Mouse (Mus musculus) midbrain, embryonic 12.5 days (tissue): ENCODE data around the gene 2210408I21Rik. TPM values are rescaled to one million over a fixed set of nuclear protein-coding genes. Genes with fewer than 3 reads are reported as not detected.
A peak's percentile ranks its signal among the peaks of the same experiment; 100 is the strongest.
"Not testable (repeated sequence)": the region's sequence is repeated elsewhere in the genome, so short reads cannot be mapped to it uniquely, and the experiment has no call there.

ENCODE experiments used
- ATAC-seq: fragments of 200-750 bp; cut with Nextera tagmentation; 2 replicates; pipeline ENCODE4 v1.8.0; 2017; ENCODE audit warnings: low read depth, moderate TSS enrichment, moderate library complexity; ENCODE audit not compliant: low FRiP score
- H3K27ac ChIP-seq: fragments of 300-500 bp; sonication (generic); replicated peaks from 2 replicates; pipeline ENCODE4 v1.5.1; 2016; ENCODE audit warnings: mild to moderate bottlenecking
- H3K27me3 ChIP-seq: fragments of 300-500 bp; sonication (generic); 2 replicates; pipeline ENCODE4 v1.6.1; 2016; ENCODE audit warnings: mild to moderate bottlenecking
- H3K36me3 ChIP-seq: fragments of 300-500 bp; sonication (generic); 2 replicates; pipeline ENCODE4 v1.6.1; 2016
- H3K4me1 ChIP-seq: fragments of 300-500 bp; sonication (generic); 2 replicates; pipeline ENCODE4 v1.6.1; 2016
- H3K4me2 ChIP-seq: fragments of 300-500 bp; sonication (generic); replicated peaks from 2 replicates; pipeline ENCODE4 v1.6.1; 2016; ENCODE audit warnings: mild to moderate bottlenecking, moderate library complexity
- H3K4me3 ChIP-seq: fragments of 300-500 bp; sonication (generic); 2 replicates; pipeline ENCODE4 v1.5.1; 2016; ENCODE audit warnings: mild to moderate bottlenecking
- H3K9ac ChIP-seq: fragments of 300-500 bp; sonication (generic); replicated peaks from 2 replicates; pipeline ENCODE4 v1.6.1; 2016; ENCODE audit warnings: mild to moderate bottlenecking, moderate library complexity
- H3K9me3 ChIP-seq: fragments of 300-500 bp; sonication (generic); 2 replicates; pipeline ENCODE4 v1.6.1; 2016; ENCODE audit warnings: mild to moderate bottlenecking
- WGBS: fragments of 180-500 bp; shearing (Covaris S2); methylation state at CpG from one replicate; pipeline ENCODE4 v1.1.7; 2016; 5-methylcytosine and 5-hydroxymethylcytosine counted together
- polyA plus RNA-seq: library from polyadenylated mRNA; unstranded; fragments of >200 nt; fragmentation: Nextera tagmentation; extraction: Ambion mirVana; gene quantifications from 2 replicates; pipeline ENCODE4 v1.2.1, GENCODE M21; 2016

Gene 2210408I21Rik
- 12.4 and 15.2 TPM in 2 replicates for polyA plus RNA-seq

- ATAC-seq = peak; percentile 98
These were observed at the start of gene 2210408I21Rik, which contains the start of gene Slf1 for GRCm38 (mm10) chr13:77134931-77135620. TSS of gene 2210408I21Rik (plus strand) at chr13:77135540. TSS of gene Slf1 (minus strand) at chr13:77135473.

GRCm38 (mm10) chr13:77092876-77093275 lies 42.5 kb upstream of the 2210408I21Rik start:
- not testable (repeated sequence) for H3K4me1 ChIP-seq, H3K27ac ChIP-seq, H3K4me2 ChIP-seq, H3K27me3 ChIP-seq, ATAC-seq, H3K9me3 ChIP-seq, H3K4me3 ChIP-seq, H3K9ac ChIP-seq
- 92% methylated on average over 1 of the region's 1 CpGs for WGBS
- H3K36me3 ChIP-seq = peaks cover 25% of the 10 kb centered on the region

More at GRCm38 (mm10) chr13:77134931-77135620, at the start of gene 2210408I21Rik, which contains the start of gene Slf1:
- peak within 1 kb of the TSS; percentile 90 for H3K4me3 ChIP-seq
- peak within 1 kb of the TSS; percentile 71 for H3K4me2 ChIP-seq
- H3K4me1 ChIP-seq = peaks cover 11% of the 10 kb centered on the region
- H3K27ac ChIP-seq = peak within 1 kb of the TSS; percentile 93
- H3K9ac ChIP-seq = peak within 1 kb of the TSS; percentile 84
- 0% methylated on average over 65 of the region's 65 CpGs for WGBS
- no peaks in the 10 kb centered on the region for H3K36me3 ChIP-seq
- H3K9me3 ChIP-seq = no peaks in the 10 kb centered on the region
- H3K27me3 ChIP-seq = no peaks in the 10 kb centered on the region

- Histone ChIP-seq H3K4me2 (no peak overlapping the region), H3K27me3 (no peaks in the 10 kb centered on the region), H3K4me3 (no peak overlapping the region), H3K4me1 (no peaks in the 10 kb centered on the region), H3K36me3 (peaks cover 10% of the 10 kb centered on the region), H3K9ac (no peak overlapping the region), H3K9me3 (no peaks in the 10 kb centered on the region), H3K27ac (no peak overlapping the region)
- 0 out of 2 replicates have a peak, but pooled peaks have one; percentile 44 for ATAC-seq
These were observed 27.6 kb upstream of the 2210408I21Rik start for GRCm38 (mm10) chr13:77107734-77108133.

- no peaks in the 10 kb centered on the region for H3K9me3 ChIP-seq
- ATAC-seq = no peak
- H3K27me3 ChIP-seq = no peaks in the 10 kb centered on the region
- no peak overlapping the region for H3K4me2 ChIP-seq
- H3K36me3 ChIP-seq = peaks cover 10% of the 10 kb centered on the region; the same call in 1 of the 2 replicates
- no peak overlapping the region for H3K4me3 ChIP-seq
- no peaks in the 10 kb centered on the region for H3K4me1 ChIP-seq
- no peak overlapping the region for H3K9ac ChIP-seq
- no peak overlapping the region for H3K27ac ChIP-seq
- 95% methylated on average over 4 of the region's 4 CpGs for WGBS
These were observed 16.6 kb upstream of the 2210408I21Rik start for GRCm38 (mm10) chr13:77118695-77119094.

- Histone ChIP-seq H3K9ac (no peak overlapping the region), H3K36me3 (0 out of 2 replicates have a peak, but pooled peaks cover 12% of the 10 kb centered on the region), H3K27me3 (no peaks in the 10 kb centered on the region), H3K4me1 (no peaks in the 10 kb centered on the region), H3K4me3 (no peak overlapping the region), H3K27ac (no peak overlapping the region), H3K9me3 (no peaks in the 10 kb centered on the region), H3K4me2 (no peak overlapping the region)
- no peak for ATAC-seq
- 96% methylated on average over 3 of the region's 3 CpGs for WGBS
These were observed 10.2 kb upstream of the 2210408I21Rik start for GRCm38 (mm10) chr13:77125159-77125558.

GRCm38 (mm10) chr13:77128240-77128639 lies 7.1 kb upstream of the 2210408I21Rik start:
- Histone ChIP-seq H3K27me3 (no peaks in the 10 kb centered on the region), H3K4me2 (no peak overlapping the region), H3K4me3 (no peak overlapping the region), H3K4me1 (0 out of 2 replicates have a peak, but pooled peaks cover 2% of the 10 kb centered on the region), H3K27ac (no peak overlapping the region), H3K9ac (no peak overlapping the region), H3K36me3 (0 out of 2 replicates have a peak, but pooled peaks cover 10% of the 10 kb centered on the region), H3K9me3 (no peaks in the 10 kb centered on the region)
- WGBS = 87% methylated on average over 2 of the region's 2 CpGs
- no peak for ATAC-seq

GRCm38 (mm10) chr13:77131132-77131531 lies 4.2 kb upstream of the 2210408I21Rik start:
- H3K4me3 ChIP-seq = no peak overlapping the region
- no peak overlapping the region for H3K9ac ChIP-seq
- H3K4me1 ChIP-seq = peaks cover 4% of the 10 kb centered on the region; the same call in 1 of the 2 replicates
- H3K4me2 ChIP-seq = no peak overlapping the region
- H3K27me3 ChIP-seq = no peaks in the 10 kb centered on the region
- ATAC-seq = no peak
- 88% methylated on average over 2 of the region's 2 CpGs for WGBS
- no peak overlapping the region for H3K27ac ChIP-seq
- no peaks in the 10 kb centered on the region for H3K9me3 ChIP-seq
- H3K36me3 ChIP-seq = no peaks in the 10 kb centered on the region

- Histone ChIP-seq H3K4me3 (peak overlapping the region; percentile 90), H3K9ac (peak overlapping the region; percentile 84), H3K36me3 (no peaks in the 10 kb centered on the region), H3K27ac (peak overlapping the region; percentile 93), H3K4me2 (peak overlapping the region; percentile 71), H3K27me3 (no peaks in the 10 kb centered on the region), H3K9me3 (no peaks in the 10 kb centered on the region), H3K4me1 (peaks cover 11% of the 10 kb centered on the region)
- peak; percentile 75 for ATAC-seq
- WGBS = under 1% methylated on average over 11 of the region's 11 CpGs
These were observed 261 bp downstream of the 2210408I21Rik start for GRCm38 (mm10) chr13:77135621-77135981.

- no peaks in the 10 kb centered on the region for H3K36me3 ChIP-seq
- H3K4me2 ChIP-seq = no peak overlapping the region
- H3K9ac ChIP-seq = no peak overlapping the region
- no peak for ATAC-seq
- H3K4me3 ChIP-seq = no peak overlapping the region
- WGBS = 83% methylated on average over 2 of the region's 2 CpGs
- peaks cover 9% of the 10 kb centered on the region for H3K4me1 ChIP-seq
- H3K27me3 ChIP-seq = no peaks in the 10 kb centered on the region
- H3K9me3 ChIP-seq = no peaks in the 10 kb centered on the region
- no peak overlapping the region for H3K27ac ChIP-seq
These were observed 5.5 kb downstream of the 2210408I21Rik start for GRCm38 (mm10) chr13:77140890-77141289.

- ATAC-seq = no peak
- no peak overlapping the region for H3K4me3 ChIP-seq
- H3K4me2 ChIP-seq = no peak overlapping the region
- no peaks in the 10 kb centered on the region for H3K4me1 ChIP-seq
- H3K9ac ChIP-seq = no peak overlapping the region
- no peaks in the 10 kb centered on the region for H3K27me3 ChIP-seq
- no peak overlapping the region for H3K27ac ChIP-seq
- no peaks in the 10 kb centered on the region for H3K9me3 ChIP-seq
- H3K36me3 ChIP-seq = no peaks in the 10 kb centered on the region
These were observed 42.6 kb downstream of the 2210408I21Rik start for GRCm38 (mm10) chr13:77177931-77178330.

GRCm38 (mm10) chr13:77190606-77191005 lies 55.3 kb downstream of the 2210408I21Rik start:
- no peak overlapping the region for H3K9ac ChIP-seq
- H3K27me3 ChIP-seq = no peaks in the 10 kb centered on the region
- no peaks in the 10 kb centered on the region for H3K36me3 ChIP-seq
- H3K4me2 ChIP-seq = no peak overlapping the region
- H3K27ac ChIP-seq = no peak overlapping the region
- no peaks in the 10 kb centered on the region for H3K4me1 ChIP-seq
- no peaks in the 10 kb centered on the region for H3K9me3 ChIP-seq
- WGBS = 89% methylated on average over 8 of the region's 8 CpGs
- H3K4me3 ChIP-seq = no peak overlapping the region
- peak; percentile 16; the same call in 1 of the 2 replicates for ATAC-seq

- 90% methylated on average over 2 of the region's 2 CpGs for WGBS
These were observed 56.9 kb downstream of the 2210408I21Rik start for GRCm38 (mm10) chr13:77192201-77192600.

More at GRCm38 (mm10) chr13:77192201-77192600, 56.9 kb downstream of the 2210408I21Rik start:
- Histone ChIP-seq H3K4me3 (no peak overlapping the region), H3K27ac (no peak overlapping the region), H3K4me1 (no peaks in the 10 kb centered on the region), H3K9me3 (no peaks in the 10 kb centered on the region), H3K9ac (no peak overlapping the region), H3K4me2 (no peak overlapping the region), H3K36me3 (no peaks in the 10 kb centered on the region), H3K27me3 (no peaks in the 10 kb centered on the region)
- ATAC-seq = no peak
